Mouse (Mus musculus) thymus, postnatal 4 days (tissue): ENCODE data around the gene Emg1.

Experiments
- DNase-seq: peaks from one replicate; pipeline ENCODE4 v3.0.0; 2021

Emg1 gene

DNA sequence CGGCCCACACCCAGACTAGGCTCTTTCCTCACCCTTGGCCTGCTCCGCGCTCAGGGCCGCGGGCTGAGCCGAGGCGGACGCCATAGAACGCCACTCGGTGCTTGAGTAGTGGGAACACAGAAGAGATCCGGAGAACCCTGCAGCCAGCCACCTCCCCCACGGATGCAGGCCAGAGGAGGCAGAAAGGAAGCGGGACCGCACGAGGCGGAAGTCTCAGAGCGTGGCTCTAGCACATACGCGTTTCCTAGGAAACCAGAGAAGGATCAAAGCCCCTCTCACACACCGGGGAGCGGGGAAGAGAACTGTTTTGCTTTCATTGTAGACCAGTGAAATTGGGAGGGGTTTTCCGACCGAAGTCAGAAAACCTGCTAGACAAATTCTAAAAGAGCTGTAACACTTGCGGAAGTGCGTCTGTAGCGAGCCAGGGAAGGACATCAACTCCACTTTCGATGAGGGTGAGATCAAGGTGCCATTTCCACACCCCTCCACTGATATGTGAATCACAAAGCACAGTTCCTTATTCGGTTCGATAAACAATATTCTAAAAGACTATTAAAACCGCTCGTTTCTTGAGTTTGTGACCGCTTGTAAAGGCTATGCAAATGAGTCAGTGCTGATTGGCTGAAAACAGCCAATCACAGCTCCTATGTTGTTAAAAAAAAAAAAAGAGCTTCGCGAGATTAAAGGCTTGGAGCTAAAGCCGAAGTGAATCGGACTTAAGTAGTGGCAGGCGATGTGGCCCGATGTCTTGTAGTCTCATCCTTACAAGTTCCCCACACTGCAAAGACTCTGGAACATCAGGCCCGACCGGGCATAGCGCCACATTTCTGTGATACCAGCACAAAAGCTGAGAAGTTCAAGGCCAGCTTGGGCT, 29.1 kb upstream of the Emg1 start, which contains the start of gene Grcc10:
Gene Grcc10 (minus strand): TSS at position 487 of the 874 bp plus-strand sequence.
- peak; percentile 88 for DNase-seq

DNA sequence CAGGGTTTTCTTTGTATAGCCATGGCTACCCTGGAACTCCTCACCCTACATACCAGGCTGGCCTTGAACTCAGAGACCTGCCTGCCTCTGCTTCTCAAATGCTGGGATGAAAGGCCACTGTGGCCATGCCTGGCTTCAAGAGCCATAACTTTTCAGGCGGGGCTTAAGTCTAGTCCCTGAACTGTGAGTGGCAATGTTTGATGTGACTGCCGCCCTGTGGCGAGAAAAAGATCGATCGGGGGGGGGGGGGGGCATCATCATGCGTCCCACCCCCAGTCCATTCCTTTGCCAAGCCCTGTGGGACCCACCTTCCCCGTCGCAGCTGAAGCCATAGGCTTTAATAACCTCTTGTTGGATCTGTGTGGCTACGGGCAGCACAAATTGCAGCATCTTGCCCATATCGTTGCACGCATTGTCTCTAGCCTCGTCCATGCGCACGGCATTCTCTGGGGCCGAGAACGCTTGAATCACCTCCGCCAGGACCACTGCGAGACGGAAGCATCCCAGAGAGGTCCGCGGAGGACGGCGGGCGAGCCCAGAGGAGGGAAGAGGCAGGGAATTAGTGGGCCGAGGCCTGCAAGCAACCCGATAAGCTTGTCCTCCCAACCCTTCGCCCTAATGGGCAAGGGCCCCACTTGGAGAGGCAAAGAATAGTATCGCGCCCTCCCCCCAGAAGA, 28.4 kb upstream of the Emg1 start:
- DNase-seq, result no peak

DNA sequence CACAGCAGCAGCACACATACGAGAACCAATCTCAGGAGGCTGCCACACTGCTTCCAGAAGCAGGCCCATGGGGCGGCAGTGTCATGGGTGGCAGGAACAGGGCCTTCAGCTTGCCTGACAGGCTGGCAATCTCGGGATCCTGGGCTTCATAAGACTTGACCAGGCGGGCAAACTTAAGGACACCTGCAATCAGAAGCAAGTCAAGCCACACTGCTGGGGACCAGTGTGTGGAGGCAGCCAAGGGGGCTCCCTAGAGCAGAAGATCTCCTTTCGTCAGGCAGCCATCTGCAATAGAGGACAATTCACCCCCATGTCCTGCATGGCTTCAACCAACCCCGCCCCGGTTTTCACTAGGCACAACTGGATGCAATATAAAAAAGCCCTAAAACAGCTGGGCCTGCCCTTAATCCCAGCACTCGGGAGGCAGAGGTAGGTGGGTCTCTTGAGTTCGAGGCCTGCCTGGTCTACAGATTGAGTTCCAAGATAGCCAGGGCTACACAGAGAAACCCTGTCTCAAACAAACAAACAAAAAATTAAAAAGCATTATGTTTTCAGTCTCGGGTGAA, 27.3 kb upstream of the Emg1 start:
- peak; percentile 41 for DNase-seq

DNA sequence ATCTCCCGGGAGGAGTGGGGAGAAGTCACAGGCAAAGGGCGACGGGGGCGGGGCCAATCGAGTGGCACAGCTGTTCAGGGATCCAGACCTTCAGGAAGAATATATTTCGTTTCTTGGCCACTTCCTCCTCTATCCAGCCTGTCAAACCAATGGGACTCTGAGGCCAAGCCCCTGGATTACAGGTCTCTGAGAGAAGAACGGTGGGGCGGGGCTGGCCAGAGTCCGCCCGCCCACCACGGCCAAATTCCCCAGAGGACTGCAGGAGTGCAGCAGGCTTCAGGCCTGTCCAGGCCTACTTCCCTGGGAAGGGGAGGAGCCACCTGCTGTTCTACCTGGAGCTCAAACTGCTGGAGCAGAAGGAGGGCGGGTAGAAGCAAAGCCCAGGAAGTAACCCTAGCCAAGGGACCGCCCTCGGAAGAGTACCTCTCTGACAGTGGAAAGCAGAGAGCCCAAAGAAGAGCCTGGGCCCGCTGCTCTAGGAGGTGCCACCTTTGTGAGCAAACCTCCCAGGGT, 26.6 kb upstream of the Emg1 start, which contains the start of gene Ptpn6:
Gene Ptpn6 (minus strand): TSS at position 204 of the 513 bp plus-strand sequence.
- DNase-seq, result peak; percentile 71

DNA sequence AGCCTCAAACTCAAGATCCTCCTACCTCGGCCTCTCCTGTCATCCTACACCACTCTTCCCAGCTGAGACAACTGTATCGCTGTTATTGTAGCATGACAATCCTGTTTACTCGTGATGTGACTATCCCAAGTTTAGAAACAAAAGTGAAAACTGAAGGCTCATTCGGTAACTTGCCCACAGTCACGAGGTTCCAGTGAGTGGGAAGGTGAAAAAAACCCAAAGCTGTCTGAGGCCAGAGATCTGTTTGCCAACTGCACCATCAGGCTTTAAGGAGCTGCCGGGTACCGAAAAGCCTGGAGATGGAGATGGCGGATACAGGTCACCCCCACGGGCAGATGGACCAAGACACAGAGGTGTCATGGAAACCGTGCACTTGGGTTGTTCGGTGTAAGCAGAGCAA, 25.1 kb upstream of the Emg1 start:
- DNase-seq, result no peak

DNA sequence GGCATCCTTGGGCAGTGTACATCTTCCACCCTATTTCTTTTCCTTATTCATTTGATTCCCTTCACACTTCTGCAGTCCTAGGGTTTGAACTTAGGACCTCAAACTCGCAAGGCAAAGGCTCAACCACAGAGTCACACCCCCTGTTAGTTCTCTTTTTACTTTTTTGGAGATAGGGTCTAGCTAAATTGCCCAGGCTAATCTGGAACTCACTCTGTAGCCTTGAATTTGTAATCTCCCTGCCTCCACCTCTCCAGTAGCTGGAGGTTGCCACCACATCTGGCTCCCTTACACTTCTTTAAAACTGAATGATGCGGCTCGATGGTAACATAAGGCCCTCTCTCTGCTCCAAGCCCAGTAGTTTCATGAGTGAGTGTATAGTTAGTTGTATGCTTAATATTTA, 22.4 kb upstream of the Emg1 start:
- no peak for DNase-seq

DNA sequence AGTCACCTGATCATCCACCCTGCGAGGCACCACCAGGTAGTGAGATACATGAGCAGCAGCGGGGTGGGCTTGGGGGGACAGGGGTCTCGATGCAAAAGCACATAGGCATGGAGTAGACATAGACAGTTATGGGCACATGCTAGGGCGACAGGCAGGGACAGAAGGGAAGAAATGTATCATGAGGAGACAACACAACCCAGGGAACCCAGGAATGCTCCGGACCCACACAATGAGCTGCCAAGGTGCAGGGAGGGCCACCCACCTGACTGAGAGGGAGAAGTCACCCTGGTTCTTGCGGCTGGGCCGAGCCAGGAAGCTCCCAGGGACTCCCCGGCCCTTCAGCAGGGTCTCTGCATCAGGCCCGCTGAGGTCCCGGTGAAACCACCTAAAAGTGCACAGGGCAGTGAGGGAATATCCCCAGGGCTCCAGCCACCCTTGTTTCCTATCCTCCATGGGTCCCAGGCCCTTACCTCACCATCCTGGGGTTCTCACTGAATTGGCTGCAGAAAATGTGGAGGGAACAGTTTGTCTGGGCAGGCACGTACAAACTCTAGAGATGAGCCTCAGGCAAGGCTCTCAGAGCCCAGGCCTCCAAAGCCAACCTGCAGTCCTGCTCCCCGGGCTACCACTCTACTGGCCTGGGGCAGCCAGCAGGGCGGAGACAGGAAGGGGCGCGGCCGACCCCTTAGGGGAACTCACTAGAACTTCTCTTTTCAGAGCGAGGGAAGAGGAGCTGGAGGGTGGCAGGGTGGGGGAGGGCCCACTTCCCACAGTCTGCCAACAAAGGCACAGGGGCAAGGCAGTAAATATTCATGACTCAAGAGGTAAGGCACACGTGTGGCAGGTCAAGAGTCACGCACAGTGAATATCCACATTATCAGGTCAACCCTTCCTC, 20.7 kb upstream of the Emg1 start:
- peak; percentile 84 for DNase-seq

DNA sequence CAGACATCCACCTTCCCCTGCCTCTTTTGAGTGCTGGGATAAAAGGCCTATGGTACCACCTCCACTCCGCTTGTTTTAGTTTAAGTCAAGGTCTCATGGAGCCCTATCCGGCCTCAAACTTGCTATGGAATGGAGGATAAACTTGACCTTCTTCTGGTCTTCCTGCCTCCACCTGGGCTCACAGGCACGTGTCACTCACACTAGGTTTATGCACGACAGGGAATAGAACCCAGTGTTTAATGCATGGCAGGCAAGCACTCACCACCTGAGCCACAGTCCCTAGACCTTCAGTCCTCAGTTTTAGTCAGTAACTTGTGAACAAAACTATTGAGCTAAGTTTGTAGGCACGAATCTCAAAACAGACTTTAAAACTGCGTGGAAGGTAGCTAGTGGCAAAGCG, 19.1 kb upstream of the Emg1 start:
- DNase-seq, result no peak

DNA sequence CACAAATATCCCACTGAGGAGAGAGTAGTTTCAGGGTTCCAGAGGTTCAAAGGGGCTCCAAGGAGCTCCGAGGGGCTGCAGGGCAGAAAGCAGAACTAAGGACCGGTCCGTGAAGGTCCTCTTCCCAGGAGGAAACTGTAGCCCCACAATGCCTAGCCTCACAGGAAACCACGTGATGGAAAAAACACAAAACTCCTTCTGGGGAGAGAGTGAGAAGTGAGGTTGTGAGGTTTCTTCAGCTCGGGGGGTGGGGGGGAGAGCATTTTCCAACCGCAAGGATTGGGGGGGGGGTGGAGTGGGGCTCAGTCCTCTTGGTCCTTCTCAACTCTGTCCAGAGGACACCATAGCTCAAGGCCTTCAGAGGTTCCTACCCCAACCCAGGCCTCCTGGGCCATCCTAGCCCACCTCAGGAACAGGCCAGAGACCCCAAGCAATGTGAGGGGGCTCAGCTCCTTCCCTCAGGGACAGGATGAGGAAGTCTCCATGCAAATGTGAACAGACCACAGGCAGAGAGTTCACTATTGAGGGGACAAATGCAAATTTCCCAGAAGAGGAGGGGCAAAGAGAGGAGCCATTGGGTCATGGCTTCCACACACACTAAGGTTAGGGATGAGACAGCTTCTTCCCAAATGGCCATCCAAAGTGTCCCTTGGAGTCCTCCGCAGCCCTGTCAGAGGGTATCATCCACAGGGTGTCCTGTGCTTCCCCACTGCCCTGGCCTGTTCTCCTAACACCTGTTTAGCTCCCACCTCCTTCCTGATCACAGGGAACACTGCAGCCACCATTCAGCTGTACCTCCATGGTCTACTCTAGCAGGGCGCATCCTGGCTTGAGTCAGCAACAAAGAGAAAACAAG, 18.1 kb upstream of the Emg1 start:
- DNase-seq, result no peak

DNA sequence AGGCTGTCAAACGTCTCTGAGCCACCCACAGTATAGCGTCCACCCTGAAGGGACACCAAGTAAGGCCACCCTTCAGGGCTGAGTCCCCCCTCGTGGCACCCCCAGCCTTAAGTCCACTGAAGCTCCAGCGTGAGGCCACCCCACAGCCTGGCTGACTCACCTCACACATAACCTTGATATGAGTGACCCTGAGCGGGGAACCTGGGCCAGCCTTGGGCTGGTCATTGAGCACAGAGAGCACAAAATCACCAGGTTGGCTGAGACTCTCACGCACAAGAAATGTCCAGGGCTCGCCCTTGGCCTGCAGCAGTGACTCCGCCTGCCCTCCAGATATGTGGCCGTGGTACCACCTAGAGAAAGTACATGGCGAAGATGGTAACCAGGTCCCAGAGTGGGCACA, 16.6 kb upstream of the Emg1 start:
- no peak for DNase-seq

DNA sequence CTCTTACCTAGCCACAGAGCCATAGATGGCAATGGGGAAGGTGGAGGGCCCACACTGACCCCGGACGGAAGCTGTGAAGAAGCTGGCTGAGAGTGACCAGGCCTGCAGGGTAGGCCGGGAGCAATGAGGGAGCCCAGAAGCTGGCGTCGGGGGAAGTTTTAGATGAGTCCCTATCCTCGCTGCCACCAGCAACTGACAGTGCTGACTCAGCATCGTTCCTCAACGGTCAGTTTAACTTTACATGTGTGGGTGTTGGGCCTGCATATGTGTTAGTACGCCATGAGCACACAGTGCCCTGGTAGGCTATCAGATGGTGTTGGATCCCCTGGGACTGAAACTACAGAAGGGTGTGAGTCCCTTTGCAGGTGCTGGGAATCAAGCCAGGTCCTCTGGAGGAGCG, 12.5 kb upstream of the Emg1 start:
- no peak for DNase-seq

DNA sequence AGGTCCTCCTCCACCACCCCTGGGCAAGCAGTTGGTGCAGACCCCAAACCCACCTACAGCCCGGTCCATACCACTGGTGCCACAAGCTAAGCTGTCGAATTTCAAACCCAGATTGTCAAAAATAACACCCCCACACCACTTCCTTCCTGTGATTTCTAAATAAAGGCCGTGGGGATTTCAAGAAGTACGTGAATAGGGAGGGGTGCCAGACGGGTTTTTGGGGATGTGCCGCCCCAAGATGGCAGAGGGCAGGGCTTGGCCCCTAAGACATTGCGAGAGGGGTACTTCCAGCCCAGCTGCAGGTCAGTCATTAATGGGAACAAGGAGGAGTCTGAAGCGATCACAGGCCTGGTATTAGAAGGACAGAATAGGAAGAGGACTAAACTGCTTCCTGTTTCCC, 11.6 kb upstream of the Emg1 start:
- DNase-seq, result no peak

DNA sequence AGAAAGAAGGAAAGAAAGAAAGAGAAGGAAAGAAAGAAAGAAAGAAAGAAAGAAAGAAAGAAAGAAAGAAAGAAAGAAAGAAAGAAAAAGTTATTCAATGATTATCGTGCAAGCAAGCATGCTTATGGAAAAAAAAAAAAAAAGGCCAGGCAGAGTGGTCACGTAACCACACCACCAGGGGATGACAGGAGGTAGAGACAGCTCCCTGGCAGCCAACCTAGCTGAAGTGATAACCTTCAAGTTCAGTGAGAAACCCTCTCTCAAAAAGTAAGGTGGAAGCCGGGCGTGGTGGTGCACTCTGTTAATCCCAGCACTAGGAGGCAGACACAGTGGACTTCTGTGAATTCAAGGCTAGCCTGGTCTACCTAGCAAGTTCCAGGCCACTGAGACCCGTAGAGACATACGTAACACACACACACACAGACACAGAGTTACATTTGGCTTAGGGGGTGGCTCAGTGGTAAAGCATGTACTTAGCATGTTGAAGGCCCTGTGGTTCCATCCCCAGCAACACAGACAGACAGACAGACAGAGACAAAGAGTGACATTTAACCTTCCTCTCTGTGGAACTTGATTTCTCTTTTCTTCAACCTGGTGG, 11.0 kb upstream of the Emg1 start:
- no peak for DNase-seq

DNA sequence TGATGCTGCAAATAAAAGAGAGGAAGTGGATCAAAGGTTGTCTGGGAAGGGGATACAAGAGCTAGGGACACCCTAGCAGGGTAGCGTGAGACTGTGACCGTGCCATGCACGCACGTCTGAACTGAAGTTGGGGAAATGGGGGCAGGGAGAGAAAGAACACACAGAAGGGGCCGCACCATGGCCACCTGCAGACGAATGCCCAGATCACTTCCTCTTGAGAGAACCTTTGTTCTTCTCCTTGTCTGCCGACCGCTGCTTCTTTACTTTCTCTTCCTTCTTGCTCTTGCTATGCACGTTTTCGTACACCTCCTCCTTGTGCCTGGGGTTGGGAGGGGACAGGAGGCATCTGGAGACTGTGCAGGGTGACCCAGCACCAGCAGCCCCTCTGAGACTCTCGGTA, 8.9 kb upstream of the Emg1 start:
- peak; percentile 60 for DNase-seq

DNA sequence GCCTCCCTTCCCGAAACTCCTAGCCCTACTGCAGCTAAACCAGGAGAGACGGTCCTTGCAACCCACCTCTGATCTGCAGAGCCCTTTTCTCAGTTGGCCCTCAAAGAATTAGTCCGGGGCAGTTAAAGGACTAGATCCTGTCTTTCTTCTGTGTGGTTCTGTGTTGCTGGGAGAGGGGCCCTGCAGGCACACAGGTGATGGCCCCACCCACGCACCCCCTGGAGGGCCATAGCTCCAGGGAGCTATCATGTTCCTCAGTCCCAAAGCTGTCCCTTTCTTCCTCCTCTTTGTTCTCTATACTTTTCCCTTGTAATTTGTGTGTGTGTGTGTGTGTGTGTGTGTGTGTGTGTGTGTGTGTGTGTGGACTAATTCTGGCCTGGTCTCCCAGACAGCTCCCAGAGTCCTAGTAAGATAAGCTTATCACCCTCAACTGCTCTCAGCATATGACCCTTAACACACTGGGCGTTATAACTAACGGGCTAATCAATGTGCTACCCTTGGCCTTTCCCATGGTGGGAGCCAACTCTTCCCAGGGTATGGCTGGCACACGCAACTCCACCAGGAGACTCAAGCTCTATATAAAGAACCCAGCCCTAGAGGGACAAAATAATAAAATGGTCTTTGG, 7.5 kb upstream of the Emg1 start:
- DNase-seq, result peak; percentile 47

DNA sequence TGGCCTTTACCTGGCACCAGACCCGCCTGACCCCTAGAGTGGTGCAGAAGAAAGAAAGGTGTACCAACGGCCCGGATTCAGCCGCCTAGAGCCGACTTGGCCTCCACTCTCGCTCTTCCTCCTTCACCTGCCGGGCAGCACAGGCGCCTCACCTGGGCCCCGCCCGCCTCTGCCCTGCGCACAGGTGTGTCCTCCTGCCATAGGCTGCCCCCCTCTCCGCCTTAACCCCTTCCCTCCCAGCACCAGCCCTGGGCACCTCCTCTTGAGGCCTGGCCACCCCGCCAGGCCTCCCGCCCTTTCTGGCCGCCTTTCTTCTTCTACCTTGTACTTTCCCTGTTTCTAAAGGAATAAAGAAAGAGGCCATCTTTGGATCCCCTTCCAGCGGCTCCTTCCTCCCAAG, 6.7 kb upstream of the Emg1 start:
- DNase-seq, result no peak

DNA sequence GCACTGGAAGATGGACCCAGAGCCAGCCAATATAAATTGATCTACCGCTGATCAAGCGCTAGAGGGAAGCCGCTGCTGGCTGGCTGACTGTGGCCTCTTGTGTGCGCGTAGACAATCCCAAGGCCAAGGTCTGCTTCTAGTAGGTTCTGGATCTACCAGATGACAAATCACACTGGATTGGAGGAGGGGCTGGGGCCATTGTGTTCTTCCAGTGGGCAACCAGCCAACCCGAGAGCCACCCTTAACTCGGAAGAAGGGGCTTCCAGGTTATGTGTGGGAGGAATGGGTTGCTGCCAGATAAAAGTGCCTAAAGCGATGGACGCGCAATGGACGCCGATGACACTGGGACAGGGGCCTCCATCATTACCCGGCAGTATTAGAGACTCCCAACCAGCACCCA, 6.0 kb upstream of the Emg1 start:
- no peak for DNase-seq

DNA sequence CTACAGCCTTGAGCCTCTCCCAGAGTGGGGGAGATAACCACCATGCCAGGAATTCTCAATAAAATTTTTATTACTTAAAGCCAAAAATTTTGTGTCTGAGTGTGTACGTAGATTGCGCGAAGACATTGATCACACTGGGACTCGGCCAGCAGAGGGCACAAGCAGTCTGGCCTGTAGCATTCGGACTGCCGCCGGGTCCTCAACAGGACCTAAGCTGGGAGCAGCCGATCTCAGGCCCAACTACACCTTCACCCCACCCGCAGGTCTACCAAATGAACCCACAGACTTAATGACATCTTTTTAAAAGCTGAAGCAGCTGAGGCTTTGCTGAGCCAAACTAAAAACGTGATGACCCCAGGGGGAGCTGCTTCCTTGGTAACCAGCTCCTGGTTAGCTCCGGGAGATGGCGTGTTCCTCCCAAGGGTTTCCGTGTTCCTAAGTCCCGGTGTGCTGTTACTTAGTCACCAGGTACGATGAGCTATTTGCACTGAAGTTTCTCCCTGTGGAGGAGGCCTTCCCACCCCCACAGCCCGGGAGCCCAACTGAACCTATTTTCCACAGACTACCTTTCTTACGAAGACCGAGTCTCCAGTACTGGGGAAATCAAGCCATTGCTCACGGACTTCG, 5.0 kb upstream of the Emg1 start:
- peak; percentile 66 for DNase-seq

DNA sequence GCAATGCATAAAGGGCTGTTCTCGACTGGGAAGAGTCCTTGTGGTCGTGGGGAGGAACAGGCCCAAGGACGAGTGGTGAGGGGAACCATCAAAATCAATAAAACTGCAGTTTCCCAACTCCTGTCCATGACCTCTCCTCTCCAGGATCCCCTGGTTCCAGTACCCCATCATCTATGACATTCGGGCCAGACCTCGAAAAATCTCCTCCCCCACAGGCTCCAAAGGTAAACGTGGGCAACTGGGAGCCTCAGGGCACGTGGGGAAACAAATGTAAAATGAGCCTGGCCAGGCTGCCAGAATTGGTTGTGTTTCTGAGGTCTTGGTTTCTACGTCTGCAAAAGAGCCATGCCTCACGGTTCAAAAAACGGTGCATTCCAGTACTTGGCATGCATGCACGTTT, 940 bp upstream of the Emg1 start:
- DNase-seq, result no peak

DNA sequence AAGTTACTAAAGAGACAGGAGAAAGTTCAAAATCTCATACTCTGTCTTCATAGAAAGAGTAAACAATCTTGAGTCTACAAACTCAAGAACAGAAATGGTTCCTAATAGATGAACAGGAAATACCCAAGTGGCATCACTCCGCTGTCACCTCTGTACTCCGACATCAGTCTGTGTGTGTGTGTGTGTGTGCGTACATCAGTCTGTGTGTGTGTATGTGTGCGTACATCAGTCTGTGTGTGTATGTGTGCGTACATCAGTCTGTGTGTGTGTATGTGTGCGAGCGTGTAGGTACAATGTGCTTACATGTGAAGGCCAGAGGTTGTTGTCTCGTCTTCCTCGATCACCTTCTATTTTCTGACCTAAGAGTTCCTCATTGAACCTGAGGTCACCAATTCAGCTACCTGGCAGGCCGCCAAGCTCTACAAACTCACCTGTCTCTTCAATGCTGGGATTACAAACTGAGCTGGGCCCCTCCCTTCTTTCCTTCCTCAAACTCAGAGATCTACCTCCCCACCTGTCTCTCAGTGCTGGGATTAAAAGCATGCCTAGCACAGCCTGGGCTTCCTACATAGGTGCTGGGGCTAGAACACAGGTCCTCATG, 3.6 kb downstream of the Emg1 start:
- DNase-seq, result no peak
